Mouse (Mus musculus) heart, adult 18-20 months (tissue): ENCODE measurements around the gene Igbp1. TPM values are rescaled to one million over a fixed set of nuclear protein-coding genes. Genes with fewer than 3 reads are reported as not detected.
A peak's percentile ranks its signal among the peaks of the same experiment; 100 is the strongest.

ENCODE experiments used
- DNase-seq, 2 experiments: peaks; one replicate each; pipeline ENCODE4 v3.0.0; 2021 to 2022; ENCODE audit warnings: mixed read lengths in 1 of 2
- long read RNA-seq, 2 experiments: library from polyadenylated mRNA; stranded (forward); transcript quantifications; one replicate each; pipeline ENCODE4 v2.0.0; 2021
- total RNA-seq, 2 experiments: library from RNA; stranded (reverse); gene quantifications; 2 replicates each; pipeline ENCODE4 v1.2.3; 2021

Gene Igbp1
- total RNA-seq: 10 to 100 TPM; 40.2 to 43.2 TPM
- long read RNA-seq, experiment 1, transcript Igbp1-201 (6 exons, 1,518 nt): major isoform, 22 of 35 reads
- long read RNA-seq, experiment 1, partial matches to known transcripts: 13 of 35 reads
- long read RNA-seq, experiment 1, other reads (novel, unspliced or antisense): 0 of 35 reads
- long read RNA-seq, experiment 2, transcript Igbp1-201 (6 exons, 1,518 nt): major isoform, 10 of 22 reads
- long read RNA-seq, experiment 2, partial matches to known transcripts: 12 of 22 reads
- long read RNA-seq, experiment 2, other reads (novel, unspliced or antisense): 0 of 22 reads

GRCm38 (mm10) chrX:100494068-100494978 lies at the start of gene Igbp1:
Gene Igbp1 (plus strand): TSS chrX:100494291.
- DNase-seq: peak; percentile 79 to 91

GRCm38 (mm10) chrX:100468047-100468446 lies 26.0 kb upstream of the Igbp1 start:
- DNase-seq: no peak

GRCm38 (mm10) chrX:100470126-100470525 lies 24.0 kb upstream of the Igbp1 start:
- no peak for DNase-seq

- DNase-seq: peak; percentile 33 to 47
These were observed 22.6 kb upstream of the Igbp1 start for GRCm38 (mm10) chrX:100471491-100471890.

GRCm38 (mm10) chrX:100475569-100476223 lies 18.4 kb upstream of the Igbp1 start:
- peak; percentile 20 to 36 for DNase-seq

DNA sequence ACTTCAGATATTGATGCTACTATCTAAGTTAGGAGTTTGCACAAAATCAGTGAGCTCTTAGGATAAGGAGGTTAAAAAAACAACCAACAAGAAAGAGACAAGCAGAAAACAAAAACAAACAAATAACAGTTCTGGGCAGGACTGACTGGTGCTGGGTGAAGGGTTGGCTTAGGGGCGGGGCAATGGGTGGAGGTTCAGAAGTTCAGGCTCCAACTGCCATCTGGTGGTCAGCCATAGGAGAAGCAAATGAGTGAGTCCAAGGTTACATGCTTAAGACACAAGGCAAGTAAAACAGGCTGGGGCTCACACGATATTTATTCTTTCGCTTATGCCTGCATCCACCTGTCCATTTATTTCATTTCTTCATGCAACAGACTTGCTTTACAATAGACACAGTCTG lies 13.8 kb upstream of the Igbp1 start:
- DNase-seq: peak; percentile 64 to 74

DNA sequence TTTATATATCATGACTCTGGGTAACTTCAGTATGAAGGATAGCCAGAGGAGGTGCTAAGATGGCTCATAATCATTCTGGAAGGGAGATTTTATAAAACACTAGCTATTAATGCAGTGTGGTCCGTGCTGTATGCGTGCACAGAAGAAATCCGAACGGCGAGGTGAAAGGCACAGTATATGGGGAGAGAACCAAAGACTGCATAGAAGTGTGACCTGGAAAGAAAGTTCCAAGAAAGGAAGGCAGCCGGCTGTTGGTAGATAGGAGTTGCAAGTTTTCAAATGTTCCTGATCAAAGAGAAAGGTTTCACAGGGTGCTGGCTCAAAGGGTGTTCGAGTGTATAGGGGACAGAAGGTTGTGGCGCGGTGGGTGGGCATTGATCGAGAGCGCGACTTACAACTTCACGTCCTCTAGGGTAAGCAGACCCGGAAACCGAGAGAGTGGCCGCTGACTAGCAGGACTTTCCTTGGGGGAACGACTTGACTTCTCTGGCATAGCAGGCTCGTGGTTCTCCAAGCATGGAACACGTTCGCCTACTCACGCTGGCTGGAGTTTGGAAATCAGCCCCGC lies 507 bp upstream of the Igbp1 start:
- DNase-seq: no peak

GRCm38 (mm10) chrX:100504175-100504851 lies 10.2 kb downstream of the Igbp1 start:
- DNase-seq: no peak

DNA sequence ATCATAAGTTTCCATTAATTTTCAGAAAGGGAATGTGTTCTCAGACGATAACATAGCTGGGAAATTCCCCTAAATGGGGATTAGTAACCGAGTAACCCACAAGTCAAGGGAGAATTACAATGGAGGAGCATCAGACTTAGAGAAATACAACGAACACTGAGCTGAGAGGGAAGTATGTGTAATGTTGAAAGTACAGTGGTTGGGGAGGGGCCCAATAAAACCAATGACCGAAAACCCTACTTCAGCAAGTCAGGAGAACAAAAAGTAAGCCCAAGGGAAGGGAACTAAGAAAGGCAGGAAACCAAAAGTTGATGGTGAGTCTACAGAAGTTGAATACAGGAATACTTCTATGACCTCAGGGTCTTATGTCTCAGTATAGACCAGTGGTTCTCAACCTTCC lies 14.1 kb downstream of the Igbp1 start:
- no peak for DNase-seq

- DNase-seq: no peak
These were observed 15.8 kb downstream of the Igbp1 start for GRCm38 (mm10) chrX:100509921-100510320.

DNA sequence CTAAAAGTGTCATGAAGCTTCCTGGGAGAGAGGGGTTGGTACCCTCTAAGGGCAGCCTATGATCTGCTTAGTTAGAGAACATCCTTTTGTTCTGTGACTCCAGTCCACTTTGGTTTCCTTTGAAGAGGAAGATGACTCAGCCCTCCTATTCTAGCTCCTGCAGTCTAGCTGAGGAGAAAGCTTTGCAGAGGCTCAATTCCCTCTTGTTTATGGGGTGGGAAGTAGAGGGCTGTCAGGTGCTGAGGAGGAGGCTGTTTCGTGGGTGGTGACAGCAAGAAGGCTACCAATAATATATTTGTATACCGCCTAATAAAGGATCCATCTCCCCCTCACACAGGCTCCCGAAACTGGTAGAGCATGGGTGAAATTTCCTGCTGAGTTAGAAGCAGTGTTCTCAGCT lies 22.6 kb downstream of the Igbp1 start:
- DNase-seq: no peak

DNA sequence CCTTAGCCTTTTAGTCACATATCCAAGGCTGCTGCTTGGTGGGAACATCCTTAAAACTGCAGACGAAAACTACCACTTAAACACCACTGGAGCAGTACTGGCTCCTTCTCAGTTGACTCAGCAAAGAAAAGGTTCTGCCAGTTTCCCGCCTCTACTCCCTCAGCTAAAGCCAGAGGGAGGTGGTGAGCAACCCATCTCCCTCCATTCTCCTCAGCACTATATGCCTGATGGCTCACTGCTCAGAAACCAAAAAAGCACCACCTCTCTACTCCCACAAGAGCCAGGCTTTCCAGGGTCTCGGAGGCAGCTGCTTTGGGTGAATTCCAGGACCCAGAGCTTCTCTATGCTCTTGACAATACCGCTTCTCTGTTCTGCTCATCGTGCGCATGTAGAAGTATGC lies 23.5 kb downstream of the Igbp1 start:
- DNase-seq: no peak

GRCm38 (mm10) chrX:100518532-100518931 lies 24.4 kb downstream of the Igbp1 start:
- DNase-seq: no peak

DNA sequence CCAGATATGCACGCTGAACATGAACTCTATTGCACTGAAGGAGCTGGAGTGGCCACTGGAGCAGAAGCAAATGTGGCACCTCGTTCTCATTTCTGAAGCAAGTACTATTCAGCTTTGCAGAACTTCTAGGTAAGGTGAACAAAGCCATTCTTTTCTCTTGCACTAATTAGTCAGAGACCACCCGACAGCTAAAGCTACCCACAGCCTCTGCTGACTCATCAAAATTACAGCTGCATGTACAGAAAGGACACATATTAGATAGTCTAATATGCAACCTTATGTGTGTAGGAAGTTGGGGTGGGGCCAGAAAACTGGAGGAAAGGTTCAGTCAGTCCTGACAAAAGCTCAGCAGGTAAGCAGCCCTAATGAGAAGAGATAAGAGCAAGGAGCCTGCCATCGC lies 30.4 kb downstream of the Igbp1 start, which contains the start of gene Dgat2l6:
Gene Dgat2l6 (plus strand): TSS at position 368 of the 400 bp plus-strand sequence.
- no peak for DNase-seq

GRCm38 (mm10) chrX:100556026-100556425 lies 61.9 kb downstream of the Igbp1 start:
- no peak for DNase-seq

- no peak for DNase-seq
These were observed 71.6 kb downstream of the Igbp1 start for GRCm38 (mm10) chrX:100565696-100566095.

Other genes with a start within 250 kb of the Igbp1 start
- gene Otud6a, start 65.3 kb upstream of the Igbp1 start, total RNA-seq: not detected
- under 1 TPM in 1 of 2 experiments, not detected in 1; 0.13 TPM for gene Awat2, start 51.6 kb upstream of the Igbp1 start, total RNA-seq
- not detected for gene Dgat2l6, start 30.5 kb downstream of the Igbp1 start, total RNA-seq
- not detected for gene Awat1, start 78.0 kb downstream of the Igbp1 start, total RNA-seq
- gene P2ry4, start 100.6 kb downstream of the Igbp1 start, total RNA-seq: not detected
- not detected for gene Arr3, start 111.2 kb downstream of the Igbp1 start, total RNA-seq
- under 1 TPM; 0.31 to 0.35 TPM for gene Kif4, start 131.4 kb downstream of the Igbp1 start, total RNA-seq
- gene Pdzd11, start 132.3 kb downstream of the Igbp1 start, total RNA-seq: 10 to 100 TPM; 21.3 to 23.5 TPM
- gene Gdpd2, start 235.6 kb downstream of the Igbp1 start, total RNA-seq: under 1 TPM in 1 of 2 experiments, not detected in 1; 0.36 TPM